In the genomic region with DNA sequence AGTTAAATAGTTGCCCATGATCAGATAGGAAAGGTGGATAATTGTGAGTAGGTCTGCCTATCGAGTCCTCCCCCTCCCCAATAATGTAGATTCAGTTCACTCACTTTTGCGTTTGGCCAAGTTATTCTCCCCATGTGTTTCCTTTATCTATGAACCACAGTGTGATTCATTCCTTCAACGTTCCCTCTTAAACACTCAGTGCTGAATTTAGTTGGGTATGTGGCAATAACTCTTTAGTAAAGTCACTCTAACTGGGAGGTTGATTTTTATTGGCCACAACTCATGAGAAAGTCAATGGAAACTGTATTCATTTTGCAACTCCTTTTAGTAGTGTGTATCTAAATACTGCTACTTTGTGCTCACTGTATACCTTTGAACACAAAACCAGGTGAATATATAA, we compare ENCODE assay signal across 26 mouse cellular contexts.
"Had no signal": no experiment of that assay in that cellular context is flagged by ENCODE, and none has a peak within 500 bp of the region (broad histone marks: within the 10 kb centered on the region; RNA-seq: fewer than 3 reads in every experiment).

No protein-coding gene starts in this region.

- ATAC-seq: inflammation-experienced regulatory T-cells, adult 6 months; intestine, embryonic 15.5 days; intestine, postnatal 0 days had no signal

- H3K9me3 ChIP-seq: heart, embryonic 13.5 days; heart, embryonic 15.5 days; hindbrain, embryonic 13.5 days; hindbrain, embryonic 15.5 days; intestine, embryonic 15.5 days; limb, embryonic 10.5 days; limb, embryonic 12.5 days; liver, embryonic 13.5 days had no signal

- H3K27ac ChIP-seq: heart, adult 2 months; heart, embryonic 13.5 days; heart, embryonic 15.5 days; hindbrain, embryonic 13.5 days; hindbrain, embryonic 15.5 days; intestine, embryonic 15.5 days; layer of hippocampus, adult 2 months; left cerebral cortex, adult 2 months; limb, embryonic 10.5 days; limb, embryonic 12.5 days; liver, embryonic 13.5 days had no signal

- H3K4me3 ChIP-seq: heart, adult 2 months; heart, embryonic 13.5 days; heart, embryonic 15.5 days; hindbrain, embryonic 13.5 days; hindbrain, embryonic 15.5 days; intestine, embryonic 15.5 days; layer of hippocampus, adult 2 months; left cerebral cortex, adult 2 months; limb, embryonic 10.5 days; limb, embryonic 12.5 days; liver, embryonic 13.5 days had no signal

- H3K9ac ChIP-seq: heart, embryonic 13.5 days; heart, embryonic 15.5 days; hindbrain, embryonic 13.5 days; hindbrain, embryonic 15.5 days; intestine, embryonic 15.5 days; limb, embryonic 12.5 days; liver, embryonic 13.5 days had no signal

- H3K4me1 ChIP-seq: heart, embryonic 15.5 days; hindbrain, embryonic 13.5 days; hindbrain, embryonic 15.5 days; intestine, embryonic 15.5 days; liver, embryonic 13.5 days had no signal

- DNase-seq: gastrocnemius, postnatal 14 days; gastrocnemius, postnatal 36 days; heart, adult 11 months; heart, adult 2 months; heart, postnatal 14 days; heart, postnatal 36 days; kidney, adult 18-20 months; kidney, adult 8-10 months; kidney, postnatal 10 days; kidney, postnatal 25 days; kidney, postnatal 4 days; liver; liver, embryonic 13.5 days had no signal

- H3K27me3 ChIP-seq: heart, embryonic 13.5 days; heart, embryonic 15.5 days; hindbrain, embryonic 13.5 days; hindbrain, embryonic 15.5 days; intestine, embryonic 15.5 days; limb, embryonic 12.5 days; liver, embryonic 13.5 days had no signal

- H3K4me2 ChIP-seq: heart, embryonic 11.5 days; heart, embryonic 13.5 days; heart, embryonic 15.5 days; hindbrain, embryonic 13.5 days; hindbrain, embryonic 15.5 days; intestine, embryonic 15.5 days; limb, embryonic 12.5 days; liver, embryonic 11.5 days; liver, embryonic 13.5 days had no signal

- H3K36me3 ChIP-seq: heart, embryonic 13.5 days; hindbrain, embryonic 13.5 days; hindbrain, embryonic 15.5 days; intestine, embryonic 15.5 days; limb, embryonic 10.5 days; limb, embryonic 12.5 days; liver, embryonic 13.5 days had no signal
